Mouse (Mus musculus) CD4-positive, CD25-positive, alpha-beta regulatory T cell, adult 4 months (primary cell): Measurements from ENCODE around the gene Ap5s1. TPM values are rescaled to one million over a fixed set of nuclear protein-coding genes. Genes with fewer than 3 reads are reported as not detected.

Experiments
- ATAC-seq: one replicate; pipeline ENCODE4 v1.8.0; 2017
- polyA plus RNA-seq, 2 experiments: library from polyadenylated mRNA; unstranded; fragments of 100-300 nt; shearing (Covaris generic); gene quantifications; one replicate each; pipeline ENCODE4 v1.2.1; 2017

Gene Ap5s1
- 10 to 100 TPM; 23.8 to 28.5 TPM for polyA plus RNA-seq

GRCm38 (mm10) chr2:131206778-131207177 lies at the start of gene Ap5s1:
TSS of gene Ap5s1 (plus strand) at chr2:131207078.
- no peak for ATAC-seq

- peak; percentile 35 for ATAC-seq
Observed at GRCm38 (mm10) chr2:131159491-131159910, 47.4 kb upstream of the Ap5s1 start.

- peak; percentile 98 for ATAC-seq
Observed at GRCm38 (mm10) chr2:131159938-131160581, 46.8 kb upstream of the Ap5s1 start, which contains the start of gene 1700037H04Rik. TSS of gene 1700037H04Rik (minus strand) at chr2:131160081.

- peak; percentile 4 for ATAC-seq
Observed at GRCm38 (mm10) chr2:131160671-131161111, 46.2 kb upstream of the Ap5s1 start.

GRCm38 (mm10) chr2:131163924-131164323 lies 43.0 kb upstream of the Ap5s1 start:
- ATAC-seq: no peak

GRCm38 (mm10) chr2:131166172-131166571 lies 40.7 kb upstream of the Ap5s1 start:
- ATAC-seq: no peak

GRCm38 (mm10) chr2:131167984-131168383 lies 38.9 kb upstream of the Ap5s1 start:
- ATAC-seq: no peak

GRCm38 (mm10) chr2:131168914-131169313 lies 38.0 kb upstream of the Ap5s1 start:
- ATAC-seq: no peak

- ATAC-seq: no peak
Observed at GRCm38 (mm10) chr2:131170936-131171335, 35.9 kb upstream of the Ap5s1 start.

- ATAC-seq: no peak
Observed at GRCm38 (mm10) chr2:131171401-131172104, 35.3 kb upstream of the Ap5s1 start.

- ATAC-seq: no peak
Observed at GRCm38 (mm10) chr2:131172322-131172721, 34.6 kb upstream of the Ap5s1 start.

GRCm38 (mm10) chr2:131174700-131175099 lies 32.2 kb upstream of the Ap5s1 start:
- ATAC-seq: peak; percentile 93

- no peak for ATAC-seq
Observed at GRCm38 (mm10) chr2:131175286-131175944, 31.5 kb upstream of the Ap5s1 start.

- ATAC-seq: no peak
Observed at GRCm38 (mm10) chr2:131175945-131176309, 31.0 kb upstream of the Ap5s1 start.

- ATAC-seq: no peak
Observed at GRCm38 (mm10) chr2:131176491-131176890, 30.4 kb upstream of the Ap5s1 start.

GRCm38 (mm10) chr2:131177932-131178331 lies 28.9 kb upstream of the Ap5s1 start:
- no peak for ATAC-seq

GRCm38 (mm10) chr2:131178828-131179245 lies 28.0 kb upstream of the Ap5s1 start:
- no peak for ATAC-seq

- ATAC-seq: peak; percentile 33
Observed at GRCm38 (mm10) chr2:131179246-131179886, 27.5 kb upstream of the Ap5s1 start.

- ATAC-seq: peak; percentile 81
Observed at GRCm38 (mm10) chr2:131179990-131180587, 26.8 kb upstream of the Ap5s1 start, which contains the start of gene Cenpb. TSS of gene Cenpb (minus strand) at chr2:131180067.

GRCm38 (mm10) chr2:131186343-131186742 lies 20.5 kb upstream of the Ap5s1 start:
- ATAC-seq: no peak

GRCm38 (mm10) chr2:131186771-131187601 lies 19.9 kb upstream of the Ap5s1 start, which contains the start of the genes Cdc25b and Spef1:
TSS of gene Cdc25b (plus strand) at chr2:131186949.
TSS of gene Spef1 (minus strand) at chr2:131187282.
- peak; percentile 72 for ATAC-seq
